Mouse (Mus musculus) heart, postnatal 4 days (tissue): ENCODE results near the gene Eno1. TPM values are rescaled to one million over a fixed set of nuclear protein-coding genes. Genes with fewer than 3 reads are reported as not detected.
"Not testable (repeated sequence)": the region's sequence is repeated elsewhere in the genome, so short reads cannot be mapped to it uniquely, and the experiment has no call there.

Source experiments
- DNase-seq: peaks from one replicate; pipeline ENCODE4 v3.0.0; 2021
- total RNA-seq, 2 experiments: library from RNA; stranded (reverse); gene quantifications; 2 replicates each; pipeline ENCODE4 v1.2.3; 2021

Eno1 gene
- total RNA-seq, 2 experiments from 2014 or later = 303 to 307 TPM

- peak; percentile 71 for DNase-seq
Observed at GRCm38 (mm10) chr4:150250549-150251422, 14.3 kb downstream of the Eno1 start.

GRCm38 (mm10) chr4:150254416-150254815 lies 17.9 kb downstream of the Eno1 start:
- DNase-seq = no peak

- no peak for DNase-seq
Observed at GRCm38 (mm10) chr4:150255181-150255580, 18.7 kb downstream of the Eno1 start.

- DNase-seq = peak; percentile 94
Observed at GRCm38 (mm10) chr4:150257252-150258204, 21.0 kb downstream of the Eno1 start.

DNA sequence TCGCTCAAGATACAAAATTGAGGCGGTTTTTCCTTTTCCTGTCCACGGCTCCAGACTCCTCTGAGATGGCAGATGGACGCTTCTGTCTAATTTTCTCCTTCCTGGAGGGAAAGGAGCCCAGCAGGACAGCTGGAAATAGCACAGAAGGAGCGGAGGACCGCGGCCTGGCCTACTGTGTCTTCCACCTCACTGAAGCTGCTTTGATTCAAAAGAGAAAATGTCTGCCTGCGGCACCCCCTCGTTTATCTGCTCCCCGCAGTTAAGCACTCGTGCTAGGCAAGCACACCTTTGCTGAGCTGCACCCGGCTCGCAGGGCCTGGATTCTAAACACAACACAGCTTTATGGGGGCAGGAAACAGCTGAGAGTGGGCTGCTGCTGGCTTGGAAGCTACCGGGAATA lies 21.9 kb downstream of the Eno1 start:
- no peak for DNase-seq

GRCm38 (mm10) chr4:150259577-150259976 lies 23.1 kb downstream of the Eno1 start:
- no peak for DNase-seq

GRCm38 (mm10) chr4:150260111-150260510 lies 23.6 kb downstream of the Eno1 start:
- DNase-seq = no peak

DNA sequence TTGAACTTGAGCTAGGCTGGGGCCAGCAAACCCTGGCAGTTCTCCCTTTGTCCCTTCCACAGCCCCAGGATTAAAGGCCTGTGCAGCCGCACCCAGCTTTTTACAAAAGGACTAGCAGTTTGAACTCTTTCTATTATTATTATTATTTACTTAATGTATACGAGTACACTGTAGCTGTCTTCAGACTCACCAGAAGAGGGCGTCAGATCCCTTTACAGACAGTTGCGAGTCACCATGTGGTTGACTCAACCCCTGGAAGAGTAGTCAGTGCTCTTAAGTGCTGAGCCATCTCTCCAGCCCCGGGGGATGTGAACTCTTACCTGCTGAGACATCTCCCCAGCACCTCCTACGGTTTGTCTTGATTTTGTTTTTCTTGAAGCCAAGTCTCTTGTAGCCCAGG lies 24.2 kb downstream of the Eno1 start:
- no peak for DNase-seq

DNA sequence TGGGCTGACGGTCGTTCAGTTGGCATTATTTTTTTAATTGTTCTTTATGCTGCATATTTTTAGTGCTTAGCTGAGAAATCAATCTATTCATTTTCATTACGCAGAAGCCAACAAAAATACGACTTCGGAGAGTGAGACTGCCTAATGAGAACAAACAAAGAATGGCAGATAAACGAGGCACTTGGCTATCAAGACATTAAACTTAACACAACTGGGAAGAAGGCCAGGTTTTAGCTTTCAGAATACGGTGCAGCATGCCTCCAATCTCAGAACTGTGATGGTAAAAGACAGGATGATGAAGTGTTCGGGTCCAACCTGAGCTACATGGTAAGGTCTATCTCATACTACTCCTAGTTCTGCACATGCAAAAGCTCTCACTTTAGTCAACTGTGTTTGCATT lies 25.8 kb downstream of the Eno1 start:
- no peak for DNase-seq

DNA sequence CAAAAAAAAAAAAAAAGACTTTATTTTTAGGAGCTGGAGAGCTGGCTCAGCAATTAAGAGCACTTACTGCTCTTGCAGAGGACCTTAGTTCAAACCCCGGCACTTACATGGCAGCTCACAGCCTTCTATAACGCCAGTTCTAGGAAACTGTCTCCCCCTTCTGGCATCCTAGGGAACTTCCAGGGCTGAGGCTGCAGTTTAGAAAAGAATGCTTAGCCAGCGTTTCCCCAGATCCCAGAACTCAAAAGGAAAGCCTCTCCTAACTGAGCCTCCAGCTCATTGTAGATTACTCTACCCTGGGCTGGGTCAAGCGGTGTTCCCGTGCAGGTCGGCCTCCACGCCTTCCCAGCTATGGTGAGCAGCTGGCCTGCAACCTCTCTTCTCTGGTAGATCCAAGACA lies 28.4 kb downstream of the Eno1 start:
- DNase-seq = peak; percentile 40

DNA sequence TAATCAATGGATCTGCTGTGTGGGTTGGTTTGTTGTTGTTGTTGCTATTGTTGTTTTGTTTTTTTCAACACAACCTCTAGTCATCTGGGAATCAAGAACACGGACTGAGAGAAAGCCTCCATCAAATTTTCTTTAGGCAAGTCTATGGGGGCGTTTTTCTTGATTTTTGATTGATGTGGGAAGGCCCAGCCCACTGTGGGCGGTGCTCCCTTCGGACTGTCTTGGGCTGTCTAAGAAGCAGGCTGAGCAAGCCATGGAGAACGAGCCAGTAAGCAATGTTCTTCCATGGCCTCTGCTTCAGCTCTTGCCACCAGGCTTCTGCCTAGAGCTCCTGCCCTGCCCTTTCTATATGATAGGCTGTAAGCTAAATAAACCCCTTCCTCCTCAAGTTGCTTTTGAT lies 28.9 kb downstream of the Eno1 start:
- no peak for DNase-seq

DNA sequence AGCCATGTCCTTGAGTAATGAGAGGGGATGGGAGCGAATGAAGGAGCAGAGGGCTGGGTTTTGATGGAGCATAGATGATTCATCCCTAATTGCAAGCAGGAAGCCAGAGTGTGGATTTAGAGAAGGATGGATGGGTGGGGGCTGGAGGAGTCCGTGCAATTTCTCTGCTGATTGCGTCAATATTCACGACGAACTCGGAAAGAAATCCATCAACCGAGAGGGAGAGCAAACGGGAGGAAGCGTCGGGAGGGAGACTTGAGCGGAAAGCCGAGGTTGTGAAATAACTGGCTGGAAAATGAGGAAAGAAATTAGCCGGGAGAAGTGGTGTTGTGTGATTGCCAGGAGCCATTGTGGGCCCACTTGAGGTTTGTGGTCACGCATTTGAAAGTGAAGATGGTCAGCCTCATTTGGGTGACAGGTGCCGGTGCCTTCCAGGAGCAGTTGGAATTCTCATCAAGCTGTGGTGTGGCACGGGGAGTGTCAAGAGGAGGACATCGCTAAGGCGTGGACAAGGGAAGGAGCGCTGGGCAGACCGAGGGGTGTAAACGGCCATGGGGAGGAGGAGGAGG lies 30.2 kb downstream of the Eno1 start:
- DNase-seq = no peak

GRCm38 (mm10) chr4:150268674-150269653 lies 32.4 kb downstream of the Eno1 start:
- DNase-seq = no peak

GRCm38 (mm10) chr4:150269679-150270078 lies 33.2 kb downstream of the Eno1 start:
- no peak for DNase-seq

DNA sequence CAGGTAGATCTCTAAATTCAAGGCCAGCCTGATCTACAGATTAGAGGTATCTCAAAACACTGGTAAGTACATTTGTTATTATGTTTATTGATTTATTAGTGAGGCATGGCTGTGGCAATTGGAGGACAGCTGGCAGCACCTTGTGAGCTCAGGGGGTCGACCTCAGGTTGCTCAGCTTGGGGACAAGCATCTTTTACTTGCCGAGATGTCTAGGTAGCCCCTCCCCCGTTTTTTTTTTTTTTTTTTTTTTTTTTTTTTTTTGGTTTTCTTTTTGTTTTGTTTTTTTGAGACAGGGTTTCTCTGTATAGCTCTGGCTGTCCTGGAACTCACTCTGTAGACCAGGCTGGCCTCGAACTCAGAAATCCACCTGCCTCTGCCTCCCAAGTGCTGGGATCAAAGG lies 34.2 kb downstream of the Eno1 start:
- DNase-seq = not testable (repeated sequence)

DNA sequence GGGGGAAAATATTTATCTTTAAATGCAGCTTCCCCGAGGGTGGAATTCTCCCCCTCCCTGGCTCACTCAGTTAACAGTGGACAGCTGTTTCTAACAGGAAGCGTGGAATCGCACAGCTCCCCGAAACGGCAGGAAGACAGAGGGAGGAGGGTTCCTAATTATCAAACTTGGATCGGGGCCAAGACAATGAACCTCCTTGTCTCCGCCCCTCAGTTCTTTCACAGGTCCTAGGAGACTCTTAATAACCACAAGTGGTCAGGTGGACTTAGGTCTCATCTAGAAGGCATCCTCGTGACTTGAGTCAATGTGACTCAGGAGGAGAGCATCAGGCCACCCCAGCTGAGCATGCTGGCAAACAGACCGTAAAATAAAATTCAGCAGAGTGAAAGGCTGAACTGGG lies 36.2 kb downstream of the Eno1 start:
- DNase-seq = peak; percentile 62

DNA sequence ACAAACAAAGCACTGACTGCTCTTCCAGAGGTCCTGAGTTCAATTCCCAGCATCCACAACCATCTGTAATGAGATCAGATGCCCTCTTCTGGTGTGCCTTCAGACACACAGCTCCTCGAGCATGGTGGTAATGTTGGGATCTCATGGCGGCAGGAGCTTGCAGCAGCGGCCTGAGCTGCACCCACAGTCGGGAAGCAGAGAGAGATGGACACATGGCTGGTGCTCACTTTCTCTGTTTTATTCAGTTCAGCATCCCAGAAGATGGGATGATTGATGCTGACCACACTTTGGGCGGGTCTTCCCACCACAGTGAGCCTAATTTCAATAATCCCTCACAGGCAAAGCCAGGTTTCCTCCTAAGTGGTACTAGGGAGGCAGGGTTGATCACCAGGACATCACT lies 39.0 kb downstream of the Eno1 start:
- no peak for DNase-seq

- DNase-seq = not testable (repeated sequence)
Observed at GRCm38 (mm10) chr4:150279336-150279735, 42.8 kb downstream of the Eno1 start.

DNA sequence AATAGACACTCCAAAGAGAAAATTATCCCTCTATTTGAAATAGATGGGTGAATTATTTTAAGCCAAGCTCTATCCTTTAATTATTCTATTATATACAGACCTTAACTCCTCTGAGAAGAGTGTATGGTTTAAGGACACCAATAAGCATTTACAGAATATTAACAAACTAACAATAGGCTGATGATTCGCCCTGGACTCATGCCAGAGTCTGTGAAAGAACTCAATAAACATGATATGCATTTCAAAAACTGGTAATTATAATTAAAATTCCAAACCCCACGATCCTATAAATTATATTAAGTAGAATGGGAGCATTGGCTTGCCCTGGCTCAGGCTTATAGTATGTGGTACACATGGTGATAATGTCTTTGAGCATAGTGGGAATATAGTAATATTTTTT lies 43.5 kb downstream of the Eno1 start:
- DNase-seq = no peak

GRCm38 (mm10) chr4:150280459-150280858 lies 43.9 kb downstream of the Eno1 start:
- DNase-seq = no peak

GRCm38 (mm10) chr4:150281018-150281761 lies 44.7 kb downstream of the Eno1 start, which contains the start of gene Rere:
Gene Rere, plus strand, starts transcription at chr4:150281646.
- DNase-seq = peak; percentile 100
